Mouse (Mus musculus): ENCODE results near the gene Gm6871. TPM values are rescaled to one million over a fixed set of nuclear protein-coding genes. Genes with fewer than 3 reads are reported as not detected.
"Not testable (repeated sequence)": the region's sequence is repeated elsewhere in the genome, so short reads cannot be mapped to it uniquely, and the experiment has no call there.

Gm6871 gene
- polyA plus RNA-seq (2016; fragmentation: Nextera tagmentation; extraction: Ambion mirVana) = not detected in 2 replicates

DNA sequence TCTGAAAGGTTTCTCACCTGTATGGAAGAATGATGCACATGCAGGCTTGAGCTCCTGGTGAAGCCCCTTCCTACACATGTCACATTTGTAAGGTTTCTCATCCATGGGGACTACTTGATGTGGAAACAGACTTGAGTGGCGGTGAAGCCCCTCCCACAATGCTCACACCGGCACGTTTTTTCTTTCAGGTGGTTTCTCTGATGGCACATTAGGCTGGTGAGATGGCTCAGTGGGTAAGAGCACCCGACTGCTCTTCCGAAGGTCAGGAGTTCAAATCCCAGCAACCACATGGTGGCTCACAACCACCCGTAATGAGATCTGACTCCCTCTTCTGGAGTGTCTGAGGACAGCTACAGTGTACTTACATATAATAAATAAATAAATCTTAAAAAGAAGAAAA, at the start of gene Gm6871:
Gm6871 (minus strand) TSS at position 101 of the 400 bp plus-strand sequence.
- not testable (repeated sequence) for H3K36me3 ChIP-seq; H3K27ac ChIP-seq (replicated peaks); H3K4me1 ChIP-seq; H3K4me3 ChIP-seq; H3K27me3 ChIP-seq; H3K4me2 ChIP-seq (replicated peaks); ATAC-seq (ENCODE audit: low FRiP score, low read depth); H3K9ac ChIP-seq (replicated peaks)
- peaks cover 21% of the 10 kb centered on the region for H3K9me3 ChIP-seq
- WGBS = 90% methylated on average over 6 of the region's 6 CpGs

DNA sequence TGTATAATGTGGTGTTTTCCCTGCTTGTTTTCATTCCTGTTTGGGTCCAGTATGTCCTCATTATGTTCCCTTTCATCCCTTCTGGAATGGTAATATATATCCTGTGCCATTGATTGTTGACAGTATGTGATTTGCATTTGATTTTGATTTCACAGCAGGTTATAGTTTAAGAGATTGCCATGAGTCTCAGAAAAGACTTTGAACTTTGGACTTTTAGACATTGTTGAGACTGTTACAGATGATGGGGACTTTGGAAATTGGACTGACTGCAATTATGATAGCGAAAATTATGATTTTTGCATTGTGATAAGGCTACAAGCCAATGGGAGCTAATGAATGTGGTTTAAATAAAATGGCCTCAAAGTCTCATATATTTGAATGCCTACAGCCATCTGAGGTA, 42.8 kb upstream of the Gm6871 start:
- not testable (repeated sequence) for H3K9me3 ChIP-seq

GRCm38 (mm10) chr7:41611654-41612053, 38.2 kb upstream of the Gm6871 start:
- 85% methylated on average over 3 of the region's 3 CpGs for WGBS
- no peaks in the 10 kb centered on the region for H3K9me3 ChIP-seq
- ATAC-seq (ENCODE audit: low FRiP score, low read depth) = no peak
- H3K27ac ChIP-seq (replicated peaks) = no peak overlapping the region
- H3K4me2 ChIP-seq (replicated peaks) = no peak overlapping the region
- no peaks in the 10 kb centered on the region for H3K4me1 ChIP-seq
- peaks cover 41% of the 10 kb centered on the region for H3K36me3 ChIP-seq
- H3K4me3 ChIP-seq = no peak overlapping the region
- no peak overlapping the region for H3K9ac ChIP-seq (replicated peaks)
- H3K27me3 ChIP-seq = no peaks in the 10 kb centered on the region

More for the DNA sequence above, 42.8 kb upstream of the Gm6871 start:
- not testable (repeated sequence) for H3K9ac ChIP-seq (replicated peaks); H3K4me1 ChIP-seq; H3K4me2 ChIP-seq (replicated peaks); H3K27ac ChIP-seq (replicated peaks); ATAC-seq (ENCODE audit: low FRiP score, low read depth); H3K27me3 ChIP-seq; H3K4me3 ChIP-seq
- H3K36me3 ChIP-seq = peaks cover 46% of the 10 kb centered on the region
- WGBS = 92% methylated on average over 1 of the region's 1 CpGs

- WGBS = 23% methylated on average over 3 of the region's 3 CpGs
- H3K4me2 ChIP-seq (replicated peaks) = peak overlapping the region; percentile 69
- H3K27ac ChIP-seq (replicated peaks) = no peak overlapping the region
- H3K27me3 ChIP-seq = no peaks in the 10 kb centered on the region
- H3K4me3 ChIP-seq = peak overlapping the region; percentile 62
- H3K9ac ChIP-seq (replicated peaks) = peak overlapping the region; percentile 66
- H3K9me3 ChIP-seq = no peaks in the 10 kb centered on the region
- H3K4me1 ChIP-seq = peaks cover 5% of the 10 kb centered on the region; the same call in 1 of the 2 replicates
- ATAC-seq (ENCODE audit: low FRiP score, low read depth) = no peak
- peaks cover 4% of the 10 kb centered on the region; the same call in 1 of the 2 replicates for H3K36me3 ChIP-seq
These were observed 26.6 kb upstream of the Gm6871 start for GRCm38 (mm10) chr7:41599932-41600548.

DNA sequence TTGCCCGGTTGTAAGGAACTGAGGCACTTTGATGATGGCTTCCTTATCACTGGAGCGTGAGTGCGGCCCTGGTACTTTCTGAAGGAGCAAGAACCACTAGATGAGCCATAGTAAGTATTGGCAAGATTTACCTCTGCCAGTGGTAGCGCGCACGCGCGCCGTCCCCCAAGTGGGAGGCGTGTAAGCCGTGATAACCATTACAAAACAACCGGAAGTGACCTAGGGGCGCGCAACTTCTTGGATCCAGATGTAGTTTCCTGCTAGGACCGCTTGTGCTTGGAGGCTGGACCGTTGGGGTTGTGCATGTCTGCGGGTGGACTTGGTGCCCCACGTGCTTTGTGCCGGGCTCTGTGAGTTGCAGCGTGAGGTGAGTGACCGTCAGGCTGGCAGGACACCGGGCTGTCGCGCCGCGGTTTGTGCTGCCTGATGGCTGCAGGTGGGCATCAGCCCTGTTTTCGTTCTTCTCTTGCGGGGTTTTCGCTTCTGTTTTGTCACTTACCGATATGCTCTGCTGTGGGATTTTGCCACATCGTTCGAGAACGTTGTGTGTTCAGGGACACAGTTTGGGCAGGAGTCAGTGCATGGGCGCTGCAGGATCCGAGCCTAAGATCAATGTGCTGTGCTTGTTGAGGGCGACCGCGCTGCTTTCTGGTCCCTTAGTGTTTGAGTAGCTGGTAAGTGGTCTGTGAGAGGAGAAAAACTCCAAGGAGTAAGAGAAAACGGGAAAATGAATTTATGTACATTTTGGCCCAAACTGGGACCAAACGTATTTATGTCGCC, 25.8 kb upstream of the Gm6871 start, which contains the start of gene 2610021A01Rik:
2610021A01Rik (plus strand) TSS at position 197 of the 780 bp plus-strand sequence.
- Histone ChIP-seq H3K4me3 (peak within 1 kb of the TSS; percentile 62), H3K9me3 (no peaks in the 10 kb centered on the region), H3K27ac (replicated peaks) (no peak within 1 kb of the TSS), H3K4me2 (replicated peaks) (peak within 1 kb of the TSS; percentile 69), H3K36me3 (no peaks in the 10 kb centered on the region), H3K4me1 (peaks cover 5% of the 10 kb centered on the region; the same call in 1 of the 2 replicates), H3K27me3 (no peaks in the 10 kb centered on the region), H3K9ac (replicated peaks) (peak within 1 kb of the TSS; percentile 66)
- ATAC-seq (ENCODE audit: low FRiP score, low read depth) = peak; percentile 98
- WGBS = under 1% methylated on average over 41 of the region's 41 CpGs

- H3K4me1 ChIP-seq = peaks cover 5% of the 10 kb centered on the region; the same call in 1 of the 2 replicates
- 52% methylated on average over 5 of the region's 5 CpGs for WGBS
- no peak overlapping the region for H3K27ac ChIP-seq (replicated peaks)
- no peaks in the 10 kb centered on the region for H3K27me3 ChIP-seq
- no peaks in the 10 kb centered on the region for H3K9me3 ChIP-seq
- no peaks in the 10 kb centered on the region for H3K36me3 ChIP-seq
- peak overlapping the region; percentile 69 for H3K4me2 ChIP-seq (replicated peaks)
- no peak overlapping the region for H3K9ac ChIP-seq (replicated peaks)
- ATAC-seq (ENCODE audit: low FRiP score, low read depth) = peak; percentile 58
- H3K4me3 ChIP-seq = peak overlapping the region; percentile 62
These were observed 25.2 kb upstream of the Gm6871 start for GRCm38 (mm10) chr7:41598615-41599014.

DNA sequence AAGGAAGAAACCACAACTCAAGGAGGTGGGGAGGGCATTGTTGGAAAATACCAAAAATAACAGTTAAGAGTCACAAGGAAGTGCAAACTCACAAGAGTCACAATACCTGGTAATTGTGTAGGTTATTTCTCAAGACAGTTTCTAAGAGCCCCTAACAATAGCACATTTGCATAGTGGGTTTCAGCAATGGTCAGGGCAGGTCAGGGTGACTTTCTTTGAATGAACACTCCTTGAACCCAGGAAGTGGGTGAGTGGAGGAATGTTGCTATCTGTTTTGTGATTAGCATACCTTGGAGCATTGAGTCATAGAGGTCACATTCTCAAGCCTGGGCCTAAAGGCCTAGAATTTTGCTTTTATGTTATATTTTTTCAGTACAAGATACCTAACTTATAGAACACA, 14.4 kb upstream of the Gm6871 start:
- peaks cover 19% of the 10 kb centered on the region for H3K9me3 ChIP-seq
- H3K27ac ChIP-seq (replicated peaks); H3K4me3 ChIP-seq; H3K4me1 ChIP-seq; H3K27me3 ChIP-seq; H3K36me3 ChIP-seq; H3K9ac ChIP-seq (replicated peaks); ATAC-seq (ENCODE audit: low FRiP score, low read depth); H3K4me2 ChIP-seq (replicated peaks): not testable (repeated sequence)

DNA sequence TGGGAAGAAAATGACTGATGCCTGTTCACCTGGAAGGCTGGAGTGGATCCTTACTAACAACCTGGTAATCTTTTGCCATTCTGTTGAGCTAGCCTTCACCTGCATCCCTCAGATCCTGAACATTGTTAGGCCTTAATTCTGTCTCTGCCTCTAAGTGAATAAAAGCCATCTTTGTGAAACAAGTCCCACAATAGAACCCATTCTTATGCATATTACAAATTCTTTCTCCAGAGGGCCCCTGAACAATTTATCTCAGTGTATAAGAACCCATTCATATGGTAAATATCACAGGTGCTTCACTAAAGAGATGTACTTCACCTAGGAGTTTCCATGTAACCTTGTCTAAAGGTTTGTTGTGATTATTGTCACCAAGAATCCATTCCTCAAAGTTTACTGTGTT, 8.6 kb upstream of the Gm6871 start:
- Histone ChIP-seq H3K36me3 (no peaks in the 10 kb centered on the region), H3K4me3 (no peak overlapping the region), H3K27me3 (no peaks in the 10 kb centered on the region), H3K27ac (replicated peaks) (no peak overlapping the region), H3K9ac (replicated peaks) (no peak overlapping the region), H3K9me3 (peaks cover 23% of the 10 kb centered on the region), H3K4me2 (replicated peaks) (no peak overlapping the region), H3K4me1 (no peaks in the 10 kb centered on the region)
- no peak for ATAC-seq (ENCODE audit: low FRiP score, low read depth)

- no peaks in the 10 kb centered on the region for H3K36me3 ChIP-seq
- H3K27ac ChIP-seq (replicated peaks) = no peak overlapping the region
- H3K9me3 ChIP-seq = peaks cover 11% of the 10 kb centered on the region
- WGBS = 96% methylated on average over 2 of the region's 2 CpGs
- no peak for ATAC-seq (ENCODE audit: low FRiP score, low read depth)
- no peak overlapping the region for H3K4me3 ChIP-seq
- H3K4me2 ChIP-seq (replicated peaks) = no peak overlapping the region
- no peak overlapping the region for H3K9ac ChIP-seq (replicated peaks)
- H3K27me3 ChIP-seq = no peaks in the 10 kb centered on the region
- no peaks in the 10 kb centered on the region for H3K4me1 ChIP-seq
These were observed 4.5 kb upstream of the Gm6871 start for GRCm38 (mm10) chr7:41577956-41578355.

DNA sequence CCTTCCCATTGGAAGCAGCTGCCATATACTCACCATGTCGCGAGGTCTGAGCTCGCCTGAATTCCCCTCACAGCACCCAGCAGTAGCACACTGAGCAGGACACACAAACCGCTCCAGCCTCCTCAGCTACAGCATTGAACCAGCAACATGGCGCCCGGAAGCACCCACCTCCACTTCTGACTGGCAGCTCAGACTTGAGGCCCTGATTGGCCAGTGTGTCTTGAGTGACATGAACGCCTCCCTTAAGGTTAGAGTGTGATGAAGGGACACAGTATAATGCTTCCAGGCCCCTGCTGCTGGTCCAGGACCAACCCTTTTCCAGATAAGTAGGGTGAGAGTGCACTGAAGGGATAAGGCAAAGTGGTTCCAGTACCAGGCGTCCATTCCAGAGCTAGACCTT, 12.8 kb downstream of the Gm6871 start:
- H3K4me2 ChIP-seq (replicated peaks) = no peak overlapping the region
- no peak overlapping the region for H3K9ac ChIP-seq (replicated peaks)
- no peak overlapping the region for H3K4me3 ChIP-seq
- no peaks in the 10 kb centered on the region for H3K27me3 ChIP-seq
- H3K27ac ChIP-seq (replicated peaks) = no peak overlapping the region
- ATAC-seq (ENCODE audit: low FRiP score, low read depth) = no peak
- H3K9me3 ChIP-seq = peaks cover 26% of the 10 kb centered on the region
- 78% methylated on average over 8 of the region's 8 CpGs for WGBS
- no peaks in the 10 kb centered on the region for H3K36me3 ChIP-seq
- no peaks in the 10 kb centered on the region for H3K4me1 ChIP-seq

GRCm38 (mm10) chr7:41512672-41513071, 60.8 kb downstream of the Gm6871 start:
- Histone ChIP-seq H3K4me1 (no peaks in the 10 kb centered on the region), H3K36me3 (no peaks in the 10 kb centered on the region), H3K4me2 (replicated peaks) (no peak overlapping the region), H3K27me3 (no peaks in the 10 kb centered on the region), H3K4me3 (no peak overlapping the region), H3K9me3 (peaks cover 14% of the 10 kb centered on the region), H3K9ac (replicated peaks) (no peak overlapping the region), H3K27ac (replicated peaks) (no peak overlapping the region)
- ATAC-seq (ENCODE audit: low FRiP score, low read depth) = no peak
- WGBS = 86% methylated on average over 3 of the region's 3 CpGs

DNA sequence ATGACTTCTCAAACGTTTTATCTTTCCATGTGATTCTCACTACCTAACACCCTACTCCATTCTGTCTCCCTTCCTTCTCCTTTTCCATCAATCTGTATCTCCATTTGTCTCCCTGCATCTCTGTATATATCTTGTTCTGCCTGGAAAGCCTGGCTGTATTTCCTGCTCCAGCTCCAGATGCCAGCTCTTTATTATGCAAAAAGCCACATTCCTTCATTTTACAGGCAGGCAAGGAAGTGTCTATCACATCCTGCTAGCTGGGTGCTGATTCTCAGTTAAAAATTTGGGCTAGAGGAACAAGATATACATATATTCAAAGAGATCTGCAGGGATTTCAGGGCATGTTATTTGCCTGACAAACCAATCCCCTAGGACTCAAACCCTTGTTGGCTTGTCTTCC, 61.3 kb downstream of the Gm6871 start:
- no peak overlapping the region for H3K9ac ChIP-seq (replicated peaks)
- H3K36me3 ChIP-seq = no peaks in the 10 kb centered on the region
- no peaks in the 10 kb centered on the region for H3K4me1 ChIP-seq
- H3K4me2 ChIP-seq (replicated peaks) = no peak overlapping the region
- no peak overlapping the region for H3K4me3 ChIP-seq
- no peak for ATAC-seq (ENCODE audit: low FRiP score, low read depth)
- H3K27ac ChIP-seq (replicated peaks) = no peak overlapping the region
- no peaks in the 10 kb centered on the region for H3K27me3 ChIP-seq
- H3K9me3 ChIP-seq = peaks cover 17% of the 10 kb centered on the region
- WGBS = 17% methylated on average over 1 of the region's 1 CpGs

All from midbrain, embryonic 12.5 days (tissue).